Mouse (Mus musculus) CH12.LX (cell line): Measurements from ENCODE around the gene Mdfi. TPM values are rescaled to one million over a fixed set of nuclear protein-coding genes. Genes with fewer than 3 reads are reported as not detected.
"Not testable (repeated sequence)": the region's sequence is repeated elsewhere in the genome, so short reads cannot be mapped to it uniquely, and the experiment has no call there.

Source experiments
- DNase-seq: peaks from one replicate; pipeline ENCODE4 v3.0.0-alpha.2; 2013; ENCODE audit errors: extremely low read depth
- H3K27ac ChIP-seq: 2 replicates; pipeline ENCODE4 v1.5.1; 2012; ENCODE audit warnings: low read depth, mild to moderate bottlenecking, control low read depth, moderate library complexity; ENCODE audit not compliant: insufficient read depth
- H3K27me3 ChIP-seq: replicated peaks from 2 replicates; pipeline ENCODE3; 2012; ENCODE audit warnings: inconsistent platforms
- H3K36me3 ChIP-seq, 2 experiments: replicated peaks in 1 of 2; 2 replicates each; pipeline versions ENCODE3 to v1.6.1; 2012; ENCODE audit warnings: inconsistent platforms in 1 of 2, low read length in 1 of 2, mild to moderate bottlenecking in 1 of 2, mixed read lengths in 1 of 2, moderate library complexity in 1 of 2; ENCODE audit not compliant: control insufficient read depth in 1 of 2, insufficient read depth in 1 of 2
- H3K4me1 ChIP-seq, 2 experiments: 2 replicates each; pipeline ENCODE4 v1.6.1; 2012; ENCODE audit warnings: inconsistent platforms in 1 of 2, moderate library complexity in 1 of 2; ENCODE audit not compliant: insufficient read depth in 2 of 2, control insufficient read depth in 1 of 2
- H3K4me2 ChIP-seq: 2 replicates; pipeline ENCODE4 v1.6.1; 2012; ENCODE audit warnings: low read depth, mild to moderate bottlenecking, control low read depth; ENCODE audit not compliant: poor library complexity, insufficient read depth, severe bottlenecking
- H3K4me3 ChIP-seq, 3 experiments: fragments of 150-350 bp in 1 of 3; sonication (generic) in 1 of 3; replicated peaks in 1 of 3; 2 replicates each; pipeline versions ENCODE3 to v1.5.1; 2011 to 2012; ENCODE audit warnings: low read depth in 2 of 3, low read length in 2 of 3, mild to moderate bottlenecking in 2 of 3, moderate library complexity in 2 of 3, control low read depth in 1 of 3, improper control_type of control experiment in 1 of 3, inconsistent platforms in 1 of 3, mixed read lengths in 1 of 3; ENCODE audit not compliant: poor library complexity in 1 of 3
- H3K79me2 ChIP-seq: replicated peaks from 2 replicates; pipeline ENCODE4 v1.6.1; 2012; ENCODE audit warnings: mild to moderate bottlenecking, moderate library complexity; ENCODE audit not compliant: control insufficient read depth, poor library complexity, insufficient read depth, severe bottlenecking; ENCODE audit errors: extremely low read depth
- H3K9ac ChIP-seq: 2 replicates; pipeline ENCODE4 v1.6.1; 2012; ENCODE audit warnings: low read depth, mild to moderate bottlenecking, control low read depth, moderate library complexity; ENCODE audit not compliant: insufficient read depth
- H3K9me3 ChIP-seq: replicated peaks from 2 replicates; pipeline ENCODE3; 2012; ENCODE audit warnings: low read length, inconsistent platforms, mixed read lengths
- CTCF ChIP-seq, 2 experiments: IDR thresholded peaks in 1 of 2; conservative IDR thresholded peaks in 1 of 2; 2 replicates each; pipeline ENCODE4 v1.5.1; 2011 to 2012; ENCODE audit warnings: low read depth in 2 of 2, low read length in 2 of 2, improper control_type of control experiment in 1 of 2, inconsistent platforms in 1 of 2, mild to moderate bottlenecking in 1 of 2, moderate library complexity in 1 of 2
- ELF1 ChIP-seq: IDR thresholded peaks from 2 replicates; pipeline ENCODE4 v1.6.1; 2014; ENCODE audit warnings: low read depth, mild to moderate bottlenecking, inconsistent platforms, low read length, improper control_type of control experiment
- GABPA ChIP-seq: IDR thresholded peaks from 2 replicates; pipeline ENCODE4 v1.6.1; 2012; ENCODE audit warnings: low read depth, low read length, improper control_type of control experiment, inconsistent platforms; ENCODE audit not compliant: insufficient replicate concordance
- JUN ChIP-seq: IDR thresholded peaks from 2 replicates; pipeline ENCODE4 v1.6.1; 2011; ENCODE audit warnings: low read depth, mild to moderate bottlenecking, low read length, improper control_type of control experiment, moderate library complexity; ENCODE audit not compliant: insufficient read depth
- KAT2A ChIP-seq: IDR thresholded peaks from 2 replicates; pipeline ENCODE4 v1.6.1; 2012; ENCODE audit warnings: low read length, improper control_type of control experiment, inconsistent platforms; ENCODE audit not compliant: insufficient replicate concordance
- MEF2A ChIP-seq: IDR thresholded peaks from 2 replicates; pipeline ENCODE4 v1.6.1; 2014; ENCODE audit warnings: low read depth, mild to moderate bottlenecking, inconsistent platforms, low read length, improper control_type of control experiment, borderline replicate concordance
- MYC ChIP-seq: IDR thresholded peaks from 2 replicates; pipeline ENCODE4 v1.6.1; 2011; ENCODE audit warnings: low read depth, mild to moderate bottlenecking, improper control_type of control experiment, low read length
- PAX5 ChIP-seq: IDR thresholded peaks from 2 replicates; pipeline ENCODE4 v1.6.1; 2012; ENCODE audit warnings: low read length, inconsistent platforms, mixed read lengths
- POLR2AphosphoS2 ChIP-seq: IDR thresholded peaks from 2 replicates; pipeline ENCODE4 v1.6.1; 2011; ENCODE audit warnings: low read depth, low read length, improper control_type of control experiment
- TCF12 ChIP-seq: IDR thresholded peaks from 2 replicates; pipeline ENCODE4 v1.6.1; 2014; ENCODE audit warnings: low read depth, mild to moderate bottlenecking, inconsistent platforms, low read length, improper control_type of control experiment
- UBTF ChIP-seq: IDR thresholded peaks from 2 replicates; pipeline ENCODE4 v1.6.1; 2012; ENCODE audit warnings: low read depth, mild to moderate bottlenecking, inconsistent platforms, low read length, improper control_type of control experiment, moderate library complexity
- ZC3H11A ChIP-seq: IDR thresholded peaks from 2 replicates; pipeline ENCODE4 v1.6.1; 2012; ENCODE audit warnings: low read depth, mild to moderate bottlenecking, inconsistent platforms, low read length, improper control_type of control experiment
- ZMIZ1 ChIP-seq: IDR thresholded peaks from 2 replicates; pipeline ENCODE4 v1.6.1; 2012; ENCODE audit warnings: low read depth, mild to moderate bottlenecking, inconsistent platforms, low read length, improper control_type of control experiment
- dilution Hi-C: fragments of 300-500 bp; cut with MboI; formaldehyde crosslinking; loops from 2 replicates; pipeline ENCODE4 v1.14.3; 2020; ENCODE audit warnings: low sequenced_read_pairs; ENCODE audit not compliant: extremely low pct_unique_long_range_greater_than_20kb, extremely low pct_ligation_motif_present
- in situ Hi-C: fragments of 300-500 bp; cut with MboI; formaldehyde crosslinking; loops from 3 replicates; pipeline ENCODE4 v1.14.3; 2019; ENCODE audit warnings: low sequenced_read_pairs, low pct_ligation_motif_present, low pct_unique_long_range_greater_than_20kb, mixed read lengths
- polyA plus RNA-seq: library from polyadenylated mRNA; unstranded; fragments of >175 nt; gene quantifications from 2 replicates; pipeline ENCODE4 v1.2.1, GENCODE M21; 2012; ENCODE audit warnings: low read depth; ENCODE audit not compliant: insufficient read length
- total RNA-seq, 2 experiments: library from RNA; depleted of rRNA; stranded (reverse); fragments of 300-350 nt in 1 of 2; fragments of >200 nt in 1 of 2; gene quantifications; 2 replicates each; pipeline ENCODE4 v1.2.3; 2012 to 2014

Mdfi gene
- total and polyA plus RNA-seq, 3 experiments, result 0.30 to 0.35 TPM; not detected in 1

DNA sequence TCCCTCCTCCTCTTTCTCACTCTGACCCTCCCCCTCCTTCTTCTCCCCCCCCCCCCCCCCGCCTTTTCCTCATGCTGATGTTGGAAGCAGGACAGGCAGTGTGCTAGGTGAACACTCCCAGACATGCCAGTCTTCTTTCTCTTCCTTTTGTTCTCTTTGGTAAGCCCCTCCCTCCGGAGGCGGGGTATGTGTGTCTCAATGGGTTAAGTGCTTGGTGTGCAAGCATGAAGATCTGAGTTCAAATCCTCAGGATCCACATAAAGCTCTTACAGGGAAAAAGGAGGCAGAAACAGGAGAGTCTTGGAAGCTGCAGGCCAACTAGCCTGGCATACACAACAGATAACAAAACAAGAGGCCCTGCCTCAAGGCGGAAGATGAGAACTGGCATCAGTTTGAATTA lies 18.8 kb upstream of the Mdfi start:
- peaks cover 3% of the 10 kb centered on the region for H3K27me3 ChIP-seq
- H3K79me2 ChIP-seq, result no peaks in the 10 kb centered on the region
- TF ChIP-seq POLR2AphosphoS2 (no peak), ELF1 (no peak), JUN (no peak), MYC (no peak), PAX5 (no peak), TCF12 (no peak), CTCF (conservative IDR thresholded peaks at IDR 0.05 in 1 of 2, IDR thresholded peaks at IDR 0.05 in 1 of 2; ENCODE audit: low read depth in 2 of 2, low read length in 2 of 2) (no peak), KAT2A (no peak)
- in situ Hi-C loops (no loop called here), dilution Hi-C loops (no loop called here)
- no peak overlapping the region for H3K4me2 ChIP-seq
- peaks cover 11% of the 10 kb centered on the region for H3K9me3 ChIP-seq
- no peak overlapping the region for H3K4me3 ChIP-seq
- H3K27ac ChIP-seq, result no peak overlapping the region
- H3K36me3 ChIP-seq, result no peaks in the 10 kb centered on the region
- 0 out of 4 replicates have a peak, but pooled peaks cover 0 to 2% of the 10 kb centered on the region in 2 experiments for H3K4me1 ChIP-seq
- DNase-seq, result no peak
- no peak overlapping the region for H3K9ac ChIP-seq

DNA sequence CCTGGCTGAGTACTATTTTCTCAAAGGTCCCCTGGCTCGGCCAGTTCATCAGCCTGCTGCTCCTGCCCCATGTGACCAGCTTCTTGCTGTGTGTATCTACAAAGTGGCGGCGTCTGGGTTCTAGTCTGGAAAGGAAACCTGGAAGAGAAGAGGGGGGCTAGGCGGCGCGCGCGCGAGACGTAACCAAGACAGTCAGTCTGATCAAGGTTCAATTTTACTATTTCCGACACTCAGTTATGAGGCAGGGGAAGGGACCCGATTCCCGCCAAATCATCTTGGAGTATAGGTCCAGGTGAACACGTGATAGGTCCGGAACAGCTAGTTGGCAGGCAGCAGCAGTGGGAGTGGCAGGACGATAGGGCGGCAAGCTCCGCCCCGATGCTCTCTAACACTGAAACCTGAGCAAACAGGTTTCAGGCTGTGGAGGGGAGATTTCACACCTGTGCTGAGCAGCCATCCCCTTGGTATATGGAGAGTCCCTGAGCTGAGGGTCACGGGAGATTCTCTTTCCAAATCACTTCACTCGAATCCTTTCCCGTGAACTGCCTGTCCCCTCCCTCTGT lies 17.4 kb upstream of the Mdfi start:
- H3K27ac ChIP-seq, H3K79me2 ChIP-seq, DNase-seq, H3K9ac ChIP-seq, H3K36me3 ChIP-seq, H3K4me1 ChIP-seq, H3K4me3 ChIP-seq, H3K9me3 ChIP-seq, in situ Hi-C loops, H3K27me3 ChIP-seq, H3K4me2 ChIP-seq, dilution Hi-C loops: not testable (repeated sequence)

DNA sequence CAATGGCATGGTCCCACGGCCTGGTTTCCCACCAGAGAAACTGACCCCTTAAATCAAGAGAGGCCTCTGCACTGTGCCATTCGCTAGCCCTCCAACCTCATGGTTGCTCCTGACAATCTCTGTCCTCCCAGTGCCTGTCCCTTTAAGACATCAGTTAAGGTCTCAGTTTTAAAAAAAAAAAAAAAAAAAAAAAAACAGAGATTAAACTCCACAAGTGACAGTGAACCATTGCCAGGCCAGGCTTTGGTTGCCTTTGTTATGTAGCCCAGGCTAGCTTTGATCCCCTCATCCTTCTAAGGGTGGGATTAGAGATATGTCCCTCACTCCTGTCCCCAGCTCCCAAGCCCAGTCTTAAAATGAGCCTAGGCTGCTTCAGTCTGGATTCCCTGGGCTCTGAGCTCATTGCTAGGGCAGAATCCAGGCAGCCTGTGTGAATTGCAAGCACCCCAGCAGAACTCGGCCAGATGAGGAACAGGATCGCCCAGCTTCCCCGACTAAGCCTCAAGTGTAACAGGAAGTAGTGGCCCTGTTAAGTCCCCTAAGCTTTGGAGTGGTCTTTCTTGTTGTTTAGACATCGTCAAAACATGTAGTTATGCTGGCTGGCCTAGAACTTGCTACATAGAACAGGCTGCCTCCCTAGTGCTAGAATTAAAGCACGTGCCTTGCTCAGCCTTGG lies 16.3 kb upstream of the Mdfi start:
- H3K4me1 ChIP-seq, result 0 out of 4 replicates have a peak, but pooled peaks cover 0 to 2% of the 10 kb centered on the region in 2 experiments
- TF ChIP-seq ELF1 (no peak), ZC3H11A (no peak), CTCF (conservative IDR thresholded peaks at IDR 0.05 in 1 of 2, IDR thresholded peaks at IDR 0.05 in 1 of 2; ENCODE audit: low read depth in 2 of 2, low read length in 2 of 2) (no peak), ZMIZ1 (no peak), MEF2A (no peak), GABPA (no peak), UBTF (no peak), KAT2A (no peak)
- H3K4me3 ChIP-seq, result no peak overlapping the region
- dilution Hi-C loops, result no loop called here
- H3K27me3 ChIP-seq, result peaks cover 5% of the 10 kb centered on the region
- in situ Hi-C loops, result no loop called here
- no peak overlapping the region for H3K4me2 ChIP-seq
- DNase-seq, result no peak
- H3K36me3 ChIP-seq, result no peaks in the 10 kb centered on the region
- no peak overlapping the region for H3K9ac ChIP-seq
- H3K79me2 ChIP-seq, result no peaks in the 10 kb centered on the region
- peaks cover 5% of the 10 kb centered on the region for H3K9me3 ChIP-seq
- H3K27ac ChIP-seq, result no peak overlapping the region
